Mouse (Mus musculus): ENCODE measurements around the gene Gde1. TPM values are rescaled to one million over a fixed set of nuclear protein-coding genes. Genes with fewer than 3 reads are reported as not detected.

Gde1 gene
- total RNA-seq, 1 experiment from 2014 or later, result 26.7 TPM

DNA sequence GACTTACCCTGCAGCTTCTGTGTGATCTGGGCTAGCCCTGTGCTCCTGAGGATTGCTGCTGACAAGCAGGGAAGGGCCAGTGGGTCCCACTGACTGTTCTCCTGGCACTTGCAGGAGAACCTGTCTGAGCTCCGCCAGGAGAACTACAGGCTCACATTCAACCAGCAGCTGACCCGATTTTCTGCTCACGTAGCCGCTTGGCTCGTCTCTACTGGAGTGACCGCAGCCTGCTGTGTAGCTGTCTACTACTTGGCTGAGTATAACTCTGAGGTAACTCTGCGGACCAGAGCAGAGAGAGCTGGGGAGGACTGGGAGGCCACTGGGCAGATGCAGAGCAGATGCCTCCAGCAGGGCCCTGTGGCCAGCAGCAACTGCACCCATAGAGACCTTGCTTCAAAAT lies 56.2 kb downstream of the Gde1 start:
- no peak for ATAC-seq (replicated peaks; ENCODE audit: insufficient number of reproducible peaks, low FRiP score, low TSS enrichment, poor library complexity, severe bottlenecking)

DNA sequence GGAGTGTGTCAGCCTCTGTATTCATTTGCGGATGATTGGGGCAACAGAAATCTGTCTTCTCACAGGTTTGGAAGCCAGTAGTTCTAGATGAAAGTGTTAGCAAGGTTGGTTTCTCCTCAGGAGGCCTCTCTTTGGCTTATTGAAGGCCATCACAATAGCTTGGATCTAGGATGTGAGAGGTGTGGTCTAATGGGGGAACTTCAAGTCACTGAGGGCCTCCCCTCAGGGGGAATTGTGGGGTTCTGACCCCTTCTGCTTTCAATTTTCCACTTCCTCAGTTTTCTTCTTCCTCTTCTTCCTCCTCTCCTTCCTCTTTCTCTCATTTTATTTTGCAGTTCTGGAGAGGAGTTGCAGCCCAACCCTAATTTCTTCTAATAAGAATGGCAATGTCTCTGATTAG lies 59.3 kb downstream of the Gde1 start:
- no peak for ATAC-seq (replicated peaks; ENCODE audit: insufficient number of reproducible peaks, low FRiP score, low TSS enrichment, poor library complexity, severe bottlenecking)

Other genes with a start within 250 kb of the Gde1 start
- gene Itpripl2, start 213.8 kb downstream of the Gde1 start, total RNA-seq (2017), result 13.5 to 17.3 TPM (median 14.1 TPM) in 3 replicates
- 4.1 to 7.9 TPM (median 5.2 TPM) in 3 replicates for gene Coq7, start 172.4 kb downstream of the Gde1 start, total RNA-seq (2017)
- not detected in 3 replicates for gene Tmc7, start 121.0 kb downstream of the Gde1 start, total RNA-seq (2017)
- not detected in 3 replicates for gene Tmc5, start 108.5 kb downstream of the Gde1 start, total RNA-seq (2017)
- gene Ccp110, start 6.8 kb upstream of the Gde1 start, total RNA-seq (2017), result 6.9 to 12.5 TPM (median 8.4 TPM) in 3 replicates
- 41.4 to 59.4 TPM (median 52.0 TPM) in 3 replicates for gene Vps35l, start 34.4 kb upstream of the Gde1 start, total RNA-seq (2017)
- gene Iqck, start 150.0 kb upstream of the Gde1 start, total RNA-seq (2017), result 0.38 TPM in 1 of 3 replicates, not detected in the others
- 10.1 to 19.7 TPM (median 15.1 TPM) in 3 replicates for gene Knop1, start 150.5 kb upstream of the Gde1 start, total RNA-seq (2017)